Mouse (Mus musculus) lung, embryonic 15.5 days (tissue): ENCODE measurements around the gene Crb3. TPM values are rescaled to one million over a fixed set of nuclear protein-coding genes. Genes with fewer than 3 reads are reported as not detected.

ENCODE experiments used
- ATAC-seq: fragments of 200-750 bp; cut with Nextera tagmentation; 2 replicates; pipeline ENCODE4 v1.8.0; 2017; ENCODE audit warnings: moderate number of reproducible peaks, borderline replicate concordance; ENCODE audit not compliant: low FRiP score, low TSS enrichment; ENCODE audit errors: extremely low read depth
- H3K27ac ChIP-seq: fragments of 300-500 bp; sonication (generic); 2 replicates; pipeline ENCODE4 v1.5.1; 2015; ENCODE audit warnings: moderate library complexity, mild to moderate bottlenecking, inconsistent platforms
- H3K27me3 ChIP-seq: fragments of 300-500 bp; sonication (generic); 2 replicates; pipeline ENCODE4 v1.6.1; 2015; ENCODE audit warnings: inconsistent platforms
- H3K36me3 ChIP-seq: fragments of 300-500 bp; sonication (generic); 2 replicates; pipeline ENCODE4 v1.6.1; 2015; ENCODE audit warnings: inconsistent platforms
- H3K4me1 ChIP-seq: fragments of 300-500 bp; sonication (generic); 2 replicates; pipeline ENCODE4 v1.6.1; 2015; ENCODE audit warnings: inconsistent platforms
- H3K4me2 ChIP-seq: fragments of 300-500 bp; sonication (generic); 2 replicates; pipeline ENCODE4 v1.6.1; 2015; ENCODE audit warnings: inconsistent platforms, mild to moderate bottlenecking, moderate library complexity
- H3K4me3 ChIP-seq: fragments of 300-500 bp; sonication (generic); 2 replicates; pipeline ENCODE4 v1.5.1; 2015; ENCODE audit warnings: mild to moderate bottlenecking, inconsistent platforms
- H3K9ac ChIP-seq: fragments of 300-500 bp; sonication (generic); 2 replicates; pipeline ENCODE4 v1.6.1; 2015; ENCODE audit warnings: inconsistent platforms
- H3K9me3 ChIP-seq: fragments of 300-500 bp; sonication (generic); 2 replicates; pipeline ENCODE4 v1.6.1; 2016; ENCODE audit warnings: inconsistent platforms
- WGBS: fragments of 180-500 bp; shearing (Covaris S2); methylation state at CpG from one replicate; pipeline ENCODE4 v1.1.7; 2015; 5-methylcytosine and 5-hydroxymethylcytosine counted together
- polyA plus RNA-seq: library from polyadenylated mRNA; unstranded; fragments of >200 nt; fragmentation: Nextera tagmentation; extraction: Ambion mirVana; gene quantifications from 2 replicates; pipeline ENCODE4 v1.2.1, GENCODE M21; 2015

Crb3 gene
- polyA plus RNA-seq, 1 experiment from 2014 or later, result 57.0 TPM

- Histone ChIP-seq H3K4me3 (peak overlapping the region; percentile 51), H3K9ac (0 out of 2 replicates have a peak overlapping the region, but pooled peaks have one; percentile 41), H3K4me1 (peaks cover 16% of the 10 kb centered on the region), H3K9me3 (no peaks in the 10 kb centered on the region), H3K36me3 (no peaks in the 10 kb centered on the region), H3K4me2 (peak overlapping the region; percentile 43), H3K27ac (peak overlapping the region; percentile 92), H3K27me3 (peaks cover 30% of the 10 kb centered on the region)
- 11% methylated on average over 8 of the region's 8 CpGs for WGBS
- ATAC-seq, result no peak
Measured at GRCm38 (mm10) chr17:57063031-57063430, 4.1 kb downstream of the Crb3 start.

GRCm38 (mm10) chr17:57066908-57067307 is 8.0 kb downstream of the Crb3 start:
- peaks cover 27% of the 10 kb centered on the region for H3K27me3 ChIP-seq
- H3K4me1 ChIP-seq, result no peaks in the 10 kb centered on the region
- WGBS, result 53% methylated on average over 5 of the region's 5 CpGs
- no peaks in the 10 kb centered on the region for H3K36me3 ChIP-seq
- H3K9ac ChIP-seq, result no peak overlapping the region
- no peak for ATAC-seq
- no peak overlapping the region for H3K4me3 ChIP-seq
- no peaks in the 10 kb centered on the region for H3K9me3 ChIP-seq
- no peak overlapping the region for H3K27ac ChIP-seq
- no peak overlapping the region for H3K4me2 ChIP-seq

GRCm38 (mm10) chr17:57070272-57070671 is 11.4 kb downstream of the Crb3 start:
- WGBS, result 17% methylated on average over 9 of the region's 9 CpGs
- no peak for ATAC-seq
- Histone ChIP-seq H3K4me2 (peak overlapping the region; percentile 48), H3K9me3 (no peaks in the 10 kb centered on the region), H3K27ac (peak overlapping the region; percentile 64), H3K9ac (0 out of 2 replicates have a peak overlapping the region, but pooled peaks have one; percentile 13), H3K27me3 (peaks cover 9% of the 10 kb centered on the region; the same call in 1 of the 2 replicates), H3K36me3 (no peaks in the 10 kb centered on the region), H3K4me1 (no peaks in the 10 kb centered on the region), H3K4me3 (peak overlapping the region; percentile 30)

- Histone ChIP-seq H3K4me1 (no peaks in the 10 kb centered on the region), H3K4me2 (peak overlapping the region; percentile 48), H3K4me3 (peak overlapping the region; percentile 30), H3K27ac (no peak overlapping the region), H3K9me3 (no peaks in the 10 kb centered on the region), H3K9ac (no peak overlapping the region), H3K36me3 (no peaks in the 10 kb centered on the region), H3K27me3 (peaks cover 9% of the 10 kb centered on the region; the same call in 1 of the 2 replicates)
- ATAC-seq, result peak; percentile 70; the same call in 1 of the 2 replicates
- 5% methylated on average over 11 of the region's 11 CpGs for WGBS
Measured at GRCm38 (mm10) chr17:57070699-57071098, 11.8 kb downstream of the Crb3 start.

GRCm38 (mm10) chr17:57076916-57077315 is 18.0 kb downstream of the Crb3 start:
- no peaks in the 10 kb centered on the region for H3K36me3 ChIP-seq
- 38% methylated on average over 3 of the region's 3 CpGs for WGBS
- ATAC-seq, result no peak

GRCm38 (mm10) chr17:57078336-57078735 is 19.4 kb downstream of the Crb3 start, which contains the start of gene Dennd1c:
Dennd1c (minus strand) TSS chr17:57078514.
- H3K36me3 ChIP-seq, result no peaks in the 10 kb centered on the region
- H3K4me2 ChIP-seq, result no peak within 1 kb of the TSS
- ATAC-seq, result no peak; the same call in 1 of the 2 replicates
- no peaks in the 10 kb centered on the region for H3K9me3 ChIP-seq
- WGBS, result 28% methylated on average over 6 of the region's 6 CpGs
- no peak within 1 kb of the TSS for H3K27ac ChIP-seq
- no peak within 1 kb of the TSS for H3K4me3 ChIP-seq
- H3K27me3 ChIP-seq, result no peaks in the 10 kb centered on the region
- H3K9ac ChIP-seq, result no peak within 1 kb of the TSS
- no peaks in the 10 kb centered on the region for H3K4me1 ChIP-seq

More at GRCm38 (mm10) chr17:57076916-57077315, 18.0 kb downstream of the Crb3 start:
- H3K27me3 ChIP-seq, result no peaks in the 10 kb centered on the region
- H3K9me3 ChIP-seq, result no peaks in the 10 kb centered on the region
- H3K4me2 ChIP-seq, result no peak overlapping the region
- H3K4me1 ChIP-seq, result no peaks in the 10 kb centered on the region
- H3K27ac ChIP-seq, result no peak overlapping the region
- H3K4me3 ChIP-seq, result no peak overlapping the region
- no peak overlapping the region for H3K9ac ChIP-seq

GRCm38 (mm10) chr17:57079919-57080318 is 21.0 kb downstream of the Crb3 start:
- 61% methylated on average over 3 of the region's 3 CpGs for WGBS

GRCm38 (mm10) chr17:57081234-57081842 is 22.4 kb downstream of the Crb3 start:
- no peak overlapping the region for H3K4me2 ChIP-seq
- no peak for ATAC-seq
- no peaks in the 10 kb centered on the region for H3K36me3 ChIP-seq
- H3K4me1 ChIP-seq, result no peaks in the 10 kb centered on the region
- WGBS, result 92% methylated on average over 31 of the region's 31 CpGs
- H3K9me3 ChIP-seq, result no peaks in the 10 kb centered on the region
- H3K9ac ChIP-seq, result no peak overlapping the region
- H3K4me3 ChIP-seq, result no peak overlapping the region
- H3K27ac ChIP-seq, result no peak overlapping the region
- no peaks in the 10 kb centered on the region for H3K27me3 ChIP-seq

More at GRCm38 (mm10) chr17:57079919-57080318, 21.0 kb downstream of the Crb3 start:
- no peak for ATAC-seq
- Histone ChIP-seq H3K9me3 (no peaks in the 10 kb centered on the region), H3K9ac (no peak overlapping the region), H3K36me3 (no peaks in the 10 kb centered on the region), H3K4me1 (no peaks in the 10 kb centered on the region), H3K27ac (no peak overlapping the region), H3K27me3 (no peaks in the 10 kb centered on the region), H3K4me3 (no peak overlapping the region), H3K4me2 (no peak overlapping the region)

- peaks cover 9% of the 10 kb centered on the region for H3K4me1 ChIP-seq
- no peak overlapping the region for H3K4me2 ChIP-seq
- 68% methylated on average over 5 of the region's 5 CpGs for WGBS
- no peaks in the 10 kb centered on the region for H3K9me3 ChIP-seq
- no peak overlapping the region for H3K4me3 ChIP-seq
- ATAC-seq, result no peak
- no peaks in the 10 kb centered on the region for H3K36me3 ChIP-seq
- no peak overlapping the region for H3K27ac ChIP-seq
- H3K27me3 ChIP-seq, result 0 out of 2 replicates have a peak, but pooled peaks cover 7% of the 10 kb centered on the region
- no peak overlapping the region for H3K9ac ChIP-seq
Measured at GRCm38 (mm10) chr17:57082481-57082880, 23.6 kb downstream of the Crb3 start.

- Histone ChIP-seq H3K4me2 (no peak overlapping the region), H3K27ac (no peak overlapping the region), H3K9me3 (no peaks in the 10 kb centered on the region), H3K4me3 (no peak overlapping the region), H3K4me1 (peaks cover 10% of the 10 kb centered on the region), H3K9ac (no peak overlapping the region), H3K36me3 (no peaks in the 10 kb centered on the region), H3K27me3 (peaks cover 11% of the 10 kb centered on the region; the same call in 1 of the 2 replicates)
- no peak for ATAC-seq
- 79% methylated on average over 11 of the region's 11 CpGs for WGBS
Measured at GRCm38 (mm10) chr17:57085970-57086757, 27.3 kb downstream of the Crb3 start.

GRCm38 (mm10) chr17:57087049-57087832 is 28.3 kb downstream of the Crb3 start, which contains the start of gene Tubb4a:
Tubb4a (minus strand) TSS chr17:57087782.
- H3K9ac ChIP-seq, result peak within 1 kb of the TSS; percentile 21; the same call in 1 of the 2 replicates
- peak; percentile 65 for ATAC-seq

More at GRCm38 (mm10) chr17:57087049-57087832, 28.3 kb downstream of the Crb3 start, which contains the start of gene Tubb4a:
- Histone ChIP-seq H3K27me3 (peaks cover 11% of the 10 kb centered on the region; the same call in 1 of the 2 replicates), H3K4me1 (peaks cover 10% of the 10 kb centered on the region), H3K27ac (no peak within 1 kb of the TSS), H3K4me3 (peak within 1 kb of the TSS; percentile 35), H3K4me2 (peak within 1 kb of the TSS; percentile 56), H3K9me3 (no peaks in the 10 kb centered on the region), H3K36me3 (no peaks in the 10 kb centered on the region)
- WGBS, result 1% methylated on average over 31 of the region's 31 CpGs
